Mouse (Mus musculus) cortical plate, adult 2 months (tissue): ENCODE measurements around the gene Tbc1d1.

Experiments
- CTCF ChIP-seq: fragments of 200-500 bp; IDR thresholded peaks from 2 replicates; pipeline ENCODE4 v1.5.1; 2011; ENCODE audit warnings: mild to moderate bottlenecking, control low read depth, low read length; ENCODE audit not compliant: insufficient read depth; ENCODE audit errors: extremely low read depth
- POLR2A ChIP-seq: fragments of 200-500 bp; IDR thresholded peaks from 2 replicates; pipeline ENCODE4 v1.6.1; 2011; ENCODE audit warnings: mild to moderate bottlenecking, low read length, control low read depth; ENCODE audit not compliant: insufficient read depth; ENCODE audit errors: extremely low read depth

DNA sequence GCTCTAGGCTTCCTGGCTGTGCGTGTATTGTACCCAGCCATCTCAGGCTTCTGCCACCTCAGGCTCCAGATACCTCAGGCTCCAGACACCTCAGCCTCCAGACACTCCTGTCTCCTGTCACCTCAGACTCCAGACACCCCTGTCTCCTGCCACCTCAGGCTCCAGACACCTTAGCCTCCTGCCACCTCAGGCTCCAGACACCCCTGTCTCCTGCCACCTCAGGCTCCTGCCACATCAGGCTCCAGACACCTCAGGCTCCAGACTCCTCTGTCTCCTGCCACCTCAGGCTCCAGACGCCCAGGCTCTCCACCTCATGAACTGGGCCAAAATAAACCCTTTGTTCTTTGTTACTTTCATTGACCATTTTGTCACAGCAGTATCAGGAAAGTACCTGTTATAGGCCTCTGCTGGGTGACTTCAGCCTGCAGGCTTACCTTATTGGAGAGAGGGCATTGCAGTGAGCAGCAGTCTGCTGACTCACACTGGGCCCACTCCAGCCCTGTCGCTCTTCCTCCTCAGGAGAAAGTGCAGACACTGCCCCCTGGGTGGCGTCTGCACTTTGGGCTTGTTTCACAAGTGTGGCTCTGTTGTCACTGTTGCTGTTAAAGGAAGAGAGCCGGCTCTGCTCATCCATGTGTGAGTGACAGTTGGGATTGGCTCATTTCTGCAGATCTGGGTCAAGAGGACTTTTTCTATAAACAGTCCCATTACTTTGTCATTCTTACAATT lies 188.0 kb downstream of the Tbc1d1 start:
- TF ChIP-seq CTCF (0 out of 2 replicates have a peak, but pooled peaks have one; percentile 25), POLR2A (no peak)
